Mouse (Mus musculus) 416B (cell line): ENCODE measurements around the gene Bspry.
A peak's percentile ranks its signal among the peaks of the same experiment; 100 is the strongest.

Source experiments
- DNase-seq: peaks from one replicate; pipeline ENCODE4 v3.0.0; 2011; ENCODE audit warnings: low read depth

The Bspry gene

GRCm38 (mm10) chr4:62515490-62515889, 35.6 kb downstream of the Bspry start:
- DNase-seq = peak; percentile 77

- no peak for DNase-seq
These were observed 36.2 kb downstream of the Bspry start for GRCm38 (mm10) chr4:62516079-62516478.

DNA sequence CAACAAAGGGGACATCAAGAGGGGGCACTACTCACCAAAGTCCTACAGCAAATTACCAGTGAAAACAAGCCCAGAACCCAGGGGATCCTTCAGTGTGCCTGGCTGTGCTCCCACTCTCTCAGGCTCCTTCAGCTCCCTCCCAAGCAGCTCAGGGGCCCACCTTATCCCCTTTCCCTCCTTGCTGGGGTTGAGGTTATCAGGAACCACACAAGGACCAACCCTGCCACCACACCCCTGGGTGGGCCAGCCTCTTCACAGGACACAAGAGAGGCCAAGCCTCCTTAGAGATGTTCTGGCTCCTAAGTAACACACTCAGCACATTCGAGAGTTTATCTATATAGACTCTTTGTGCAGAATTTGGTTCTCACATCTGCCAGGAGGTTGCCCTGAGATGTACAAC, 36.7 kb downstream of the Bspry start:
- DNase-seq = no peak

- DNase-seq = no peak
These were observed 37.2 kb downstream of the Bspry start for GRCm38 (mm10) chr4:62517046-62517445.

- peak; percentile 35 for DNase-seq
These were observed 37.9 kb downstream of the Bspry start for GRCm38 (mm10) chr4:62517538-62518415.

DNA sequence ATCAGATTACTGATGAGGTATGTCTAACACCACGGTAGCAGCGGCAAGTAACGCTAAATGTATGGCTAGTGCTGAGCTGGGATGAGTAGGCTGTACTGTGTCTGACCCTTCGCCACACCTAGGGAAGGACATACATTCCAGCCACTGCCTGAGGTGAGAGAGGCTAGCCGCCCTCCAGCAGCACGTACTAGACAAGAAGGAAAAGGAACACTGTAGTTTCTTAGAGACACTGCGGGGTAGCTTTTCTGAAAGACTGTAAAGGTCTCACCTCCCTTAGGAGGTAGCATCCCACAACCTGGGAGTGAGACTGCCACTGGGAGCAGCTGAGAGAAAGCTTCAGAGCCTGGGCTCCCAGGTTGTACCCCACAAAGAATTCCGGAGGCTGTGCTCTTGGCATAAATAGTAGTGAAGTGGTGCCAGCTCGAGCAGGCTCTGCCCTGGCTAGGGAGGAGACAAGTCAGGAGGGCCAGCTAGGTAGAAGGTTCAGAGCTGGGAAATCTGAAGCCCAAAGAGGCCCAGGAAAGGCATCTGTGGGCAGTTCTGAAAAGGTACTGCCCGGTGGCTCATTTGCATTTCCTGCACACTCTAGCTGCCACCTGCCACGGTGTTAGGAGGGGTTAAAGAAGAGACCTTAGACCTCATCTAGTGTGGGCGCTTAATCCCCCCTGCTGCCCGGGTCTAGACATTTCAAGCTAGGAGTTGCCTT, 38.7 kb downstream of the Bspry start:
- DNase-seq = peak; percentile 54

DNA sequence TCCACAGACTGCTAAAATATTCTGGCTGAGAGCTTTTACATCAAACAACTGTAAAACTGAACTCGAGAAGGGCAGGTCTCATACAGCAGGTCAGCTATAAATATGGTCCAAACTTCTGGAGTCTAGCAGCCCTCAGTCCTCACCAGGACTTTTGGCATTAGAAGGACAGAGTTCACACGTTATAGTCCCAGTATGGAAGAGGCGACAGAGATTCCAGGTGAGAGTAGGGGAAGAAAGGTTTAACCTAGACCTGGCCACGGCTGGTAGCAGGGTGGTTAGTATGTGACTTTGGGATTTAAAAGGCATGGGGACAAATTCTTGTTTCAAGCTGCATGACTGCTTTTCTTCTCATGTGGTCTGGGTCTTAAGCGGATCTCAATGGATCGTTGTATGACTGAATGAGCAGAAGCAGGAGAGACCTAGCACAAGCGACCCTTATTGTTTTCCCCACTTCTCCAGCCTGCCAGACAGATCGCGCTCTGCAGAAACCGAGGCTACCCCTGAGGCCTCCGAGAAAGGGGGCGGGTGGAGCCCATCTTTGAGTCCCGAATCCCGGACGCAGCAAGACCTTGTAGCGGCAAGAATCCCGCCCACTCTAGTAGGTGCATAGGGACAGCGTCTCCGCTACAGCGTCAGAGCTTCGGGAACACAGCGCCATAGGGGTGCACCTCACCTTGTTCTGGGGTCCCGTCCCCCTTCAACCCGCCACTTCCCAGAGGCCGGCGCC, 39.4 kb downstream of the Bspry start:
- DNase-seq = no peak

DNA sequence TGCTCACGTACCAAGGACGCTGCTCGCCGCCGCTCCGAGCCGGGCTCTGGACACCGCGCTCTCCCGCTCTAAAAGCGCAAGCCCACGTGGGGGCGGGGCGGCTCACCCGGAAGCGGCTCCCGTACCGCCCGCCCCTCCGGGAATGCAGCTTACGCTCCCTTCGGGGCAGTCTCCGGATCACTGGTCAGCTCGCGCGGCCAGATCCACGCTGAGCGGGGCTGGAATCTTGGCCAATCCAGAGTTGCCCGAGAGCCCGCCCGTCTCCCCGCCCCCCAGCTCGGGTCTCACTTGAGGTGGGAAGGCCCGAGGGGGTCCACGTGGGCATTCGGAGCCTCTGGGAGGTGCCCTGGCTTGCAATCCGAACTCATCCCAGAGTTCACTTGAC, 40.0 kb downstream of the Bspry start, which contains the start of gene Alad:
TSS of gene Alad (minus strand) at position 70 of the 385 bp plus-strand sequence.
- DNase-seq = peak; percentile 90

DNA sequence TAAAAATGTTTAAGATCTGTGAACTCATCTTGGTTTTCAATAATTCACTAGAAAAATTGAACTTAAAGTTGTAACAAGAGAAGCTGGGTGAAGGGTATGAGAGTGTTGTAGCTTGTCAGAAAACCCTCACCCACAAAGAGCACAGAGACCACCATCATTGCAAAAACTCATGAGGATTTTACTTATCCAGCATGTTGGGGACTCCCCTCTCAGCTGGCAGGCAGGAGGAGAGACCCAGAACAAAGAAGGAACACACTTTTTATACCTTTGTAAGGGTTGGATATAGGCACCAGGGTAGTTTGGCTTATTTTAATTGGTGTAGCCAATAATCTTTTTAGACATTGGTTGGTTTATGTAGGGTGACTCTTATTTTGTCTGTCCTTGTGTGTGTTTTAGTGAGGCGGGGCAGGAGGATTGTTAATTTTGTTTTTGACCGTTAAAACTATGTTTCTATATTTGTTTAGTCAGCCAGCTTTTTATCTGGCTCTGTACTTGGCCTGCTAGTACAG, 41.1 kb downstream of the Bspry start:
- peak; percentile 41 for DNase-seq

DNA sequence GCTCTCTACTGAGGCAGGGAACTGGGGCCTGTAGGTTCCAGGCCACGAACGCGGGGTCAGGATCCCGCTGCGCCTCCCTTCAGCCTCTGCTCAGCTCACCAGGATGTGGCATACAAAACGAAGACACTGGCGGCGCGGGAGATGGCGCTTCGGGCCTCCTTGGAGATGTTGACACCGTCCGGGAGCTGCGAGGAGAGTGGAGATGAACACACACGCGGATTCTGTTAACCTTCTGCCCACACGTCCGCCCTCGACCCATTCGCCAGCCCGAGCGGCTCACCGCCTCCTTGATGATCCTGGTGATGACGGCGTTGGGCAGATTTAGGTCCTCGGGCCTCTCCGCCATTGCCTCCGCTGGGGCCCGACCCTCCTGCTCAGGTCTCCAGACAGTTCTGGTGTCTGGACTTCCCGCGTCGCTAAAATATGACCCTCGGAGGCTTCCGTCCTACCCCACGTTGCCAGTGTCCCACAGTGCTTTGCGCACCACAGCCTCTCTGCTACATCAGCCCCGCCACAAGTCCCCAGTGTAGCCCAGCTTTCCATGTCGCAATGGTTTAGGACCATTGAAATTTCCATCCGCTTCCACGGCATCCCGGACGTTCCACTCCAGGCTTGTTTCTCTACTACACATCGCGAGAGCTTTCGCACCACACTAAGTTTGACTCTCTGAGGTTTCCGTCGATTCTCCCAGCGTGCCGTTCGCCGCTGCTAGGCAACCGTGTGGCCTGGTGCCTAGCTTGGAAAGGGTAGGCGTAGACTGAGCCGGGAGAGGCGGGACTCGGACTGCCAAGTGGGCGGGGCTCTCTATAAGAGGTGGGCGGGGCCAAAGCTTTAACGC, 45.0 kb downstream of the Bspry start, which contains the start of the genes Pole3 and 4933430I17Rik:
TSS of gene Pole3 (minus strand) at position 418 of the 838 bp plus-strand sequence.
TSS of gene 4933430I17Rik (plus strand) at position 719 of the 838 bp plus-strand sequence.
- DNase-seq = peak; percentile 99

DNA sequence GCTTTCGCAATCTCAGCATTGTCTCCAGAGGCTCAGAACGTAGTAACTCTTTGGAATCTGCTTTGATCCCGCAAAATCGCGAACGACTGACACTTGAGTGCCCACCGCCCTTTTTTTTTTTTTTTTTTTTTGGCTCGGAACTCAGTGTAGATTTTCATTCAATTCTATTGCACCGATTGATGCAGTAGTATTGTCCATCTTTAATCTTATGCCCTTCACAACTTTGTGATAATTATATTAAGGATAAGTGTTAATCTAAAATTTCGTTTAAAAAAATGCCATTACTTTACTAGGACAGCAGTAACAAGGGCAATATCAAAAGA, 45.6 kb downstream of the Bspry start:
- DNase-seq = no peak

DNA sequence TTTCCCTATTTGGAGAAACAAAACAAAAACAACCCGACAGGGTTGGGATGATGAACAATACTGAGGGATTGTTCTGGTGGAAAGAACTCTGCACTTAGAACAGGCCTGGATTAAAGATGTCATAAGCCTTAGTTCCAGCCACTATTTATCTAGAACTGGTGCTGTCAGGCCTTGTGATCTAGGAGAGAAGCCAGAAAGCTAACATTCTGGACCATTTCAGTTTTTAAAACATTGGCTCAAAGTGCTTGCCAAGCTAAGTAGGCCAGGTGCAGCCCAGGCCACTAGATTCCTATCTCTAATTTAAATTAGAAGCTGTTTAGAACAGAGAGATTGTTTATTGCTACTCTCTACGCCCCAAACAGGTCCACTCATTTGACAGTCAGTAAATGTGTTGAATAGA, 46.4 kb downstream of the Bspry start:
- DNase-seq = no peak

GRCm38 (mm10) chr4:62527655-62528054, 47.8 kb downstream of the Bspry start:
- no peak for DNase-seq

DNA sequence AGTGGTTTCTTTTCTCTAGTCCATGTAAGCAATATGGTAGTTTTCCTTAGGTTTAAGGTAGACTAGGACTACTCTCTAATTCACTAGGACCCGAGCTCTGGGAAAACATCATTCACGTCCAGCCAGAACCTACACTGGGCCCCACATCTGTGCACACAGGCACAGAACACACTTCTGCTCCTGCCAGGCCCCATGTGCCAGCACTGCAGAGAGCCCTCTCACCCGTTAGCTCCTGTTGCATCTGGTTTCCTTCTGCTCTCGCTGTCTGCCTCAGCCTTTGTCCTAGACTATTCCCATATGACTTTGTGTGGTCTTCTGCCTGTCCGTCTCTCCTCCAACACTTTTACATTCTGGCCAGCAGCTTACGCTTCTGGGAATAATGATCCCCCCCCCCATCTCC, 53.9 kb downstream of the Bspry start:
- DNase-seq = no peak

DNA sequence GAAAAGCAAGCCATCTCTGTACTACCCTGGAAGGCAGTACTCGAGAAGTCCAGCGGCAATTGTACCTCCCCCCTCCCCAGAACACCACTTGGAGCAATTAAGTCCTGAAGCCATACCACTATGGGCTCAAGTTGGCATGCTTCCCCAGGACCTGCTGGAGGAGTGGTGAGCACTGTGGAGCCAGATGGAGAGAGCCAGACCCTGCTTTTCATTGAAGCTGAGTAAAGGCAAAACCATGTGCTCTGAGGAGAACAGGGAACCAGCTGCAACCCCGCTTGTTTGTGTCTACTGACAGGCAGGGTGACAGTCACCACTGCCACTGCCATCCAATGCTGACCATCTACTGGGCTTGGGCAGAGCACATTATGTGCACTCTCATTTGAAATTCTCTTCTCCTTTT, 61.9 kb downstream of the Bspry start:
- DNase-seq = no peak

GRCm38 (mm10) chr4:62543782-62544181, 63.9 kb downstream of the Bspry start:
- no peak for DNase-seq

- no peak for DNase-seq
These were observed 64.9 kb downstream of the Bspry start for GRCm38 (mm10) chr4:62544801-62545200.
